Mouse (Mus musculus) B cell, adult 2 months (primary cell): ENCODE measurements around the gene Gabre.

Experiments
- DNase-seq, 2 experiments: peaks; one replicate each; pipeline ENCODE4 v3.0.0; 2022

Gene Gabre

GRCm38 (mm10) chrX:72274659-72275371 is at the start of gene Gabre:
TSS of gene Gabre (minus strand) at chrX:72274803.
- no peak for DNase-seq

GRCm38 (mm10) chrX:72297812-72298211 is 23.2 kb upstream of the Gabre start:
- no peak for DNase-seq

GRCm38 (mm10) chrX:72275372-72275663 is 715 bp upstream of the Gabre start:
- no peak for DNase-seq

GRCm38 (mm10) chrX:72273966-72274658 is 491 bp downstream of the Gabre start:
- no peak for DNase-seq

GRCm38 (mm10) chrX:72270637-72271036 is 4.0 kb downstream of the Gabre start:
- no peak for DNase-seq

- DNase-seq, result no peak
Observed at GRCm38 (mm10) chrX:72221717-72222116, 52.9 kb downstream of the Gabre start, which contains the start of gene Magea4. TSS of gene Magea4 (plus strand) at chrX:72222017.
